Mouse (Mus musculus): Measurements from ENCODE around the gene Ube2t.

Ube2t gene

GRCm38 (mm10) chr1:134995954-134996353 lies 33.6 kb downstream of the Ube2t start:
- DNase-seq: no peak

- no peak for DNase-seq
Measured at GRCm38 (mm10) chr1:134996471-134996870, 34.1 kb downstream of the Ube2t start.

- DNase-seq: no peak
Measured at GRCm38 (mm10) chr1:134997568-134997967, 35.2 kb downstream of the Ube2t start.

GRCm38 (mm10) chr1:134998231-134998630 lies 35.9 kb downstream of the Ube2t start:
- DNase-seq: peak; percentile 4

- no peak for DNase-seq
Measured at GRCm38 (mm10) chr1:135000527-135000926, 38.2 kb downstream of the Ube2t start.

GRCm38 (mm10) chr1:135003346-135003745 lies 41.0 kb downstream of the Ube2t start:
- no peak for DNase-seq

GRCm38 (mm10) chr1:135005696-135006095 lies 43.3 kb downstream of the Ube2t start:
- no peak for DNase-seq

- no peak for DNase-seq
Measured at GRCm38 (mm10) chr1:135009833-135010232, 47.5 kb downstream of the Ube2t start.

- DNase-seq: no peak
Measured at GRCm38 (mm10) chr1:135011912-135012311, 49.5 kb downstream of the Ube2t start.

GRCm38 (mm10) chr1:135012472-135012871 lies 50.1 kb downstream of the Ube2t start:
- no peak for DNase-seq

- DNase-seq: no peak
Measured at GRCm38 (mm10) chr1:135014921-135015445, 52.6 kb downstream of the Ube2t start.

GRCm38 (mm10) chr1:135016907-135017655 lies 54.7 kb downstream of the Ube2t start:
- DNase-seq: no peak

- DNase-seq: no peak
Measured at GRCm38 (mm10) chr1:135017656-135018015, 55.3 kb downstream of the Ube2t start.

- DNase-seq: no peak
Measured at GRCm38 (mm10) chr1:135019087-135019774, 56.9 kb downstream of the Ube2t start.

- no peak for DNase-seq
Measured at GRCm38 (mm10) chr1:135019775-135020167, 57.4 kb downstream of the Ube2t start.

GRCm38 (mm10) chr1:135020281-135020940 lies 58.0 kb downstream of the Ube2t start:
- DNase-seq: no peak

- no peak for DNase-seq
Measured at GRCm38 (mm10) chr1:135020970-135021369, 58.6 kb downstream of the Ube2t start.

GRCm38 (mm10) chr1:135021936-135022335 lies 59.6 kb downstream of the Ube2t start:
- no peak for DNase-seq

- no peak for DNase-seq
Measured at GRCm38 (mm10) chr1:135023583-135023982, 61.2 kb downstream of the Ube2t start.
